Mouse (Mus musculus): ENCODE measurements around the gene Enpp1.
"Not testable (repeated sequence)": the region's sequence is repeated elsewhere in the genome, so short reads cannot be mapped to it uniquely, and the experiment has no call there.

Gene Enpp1

DNA sequence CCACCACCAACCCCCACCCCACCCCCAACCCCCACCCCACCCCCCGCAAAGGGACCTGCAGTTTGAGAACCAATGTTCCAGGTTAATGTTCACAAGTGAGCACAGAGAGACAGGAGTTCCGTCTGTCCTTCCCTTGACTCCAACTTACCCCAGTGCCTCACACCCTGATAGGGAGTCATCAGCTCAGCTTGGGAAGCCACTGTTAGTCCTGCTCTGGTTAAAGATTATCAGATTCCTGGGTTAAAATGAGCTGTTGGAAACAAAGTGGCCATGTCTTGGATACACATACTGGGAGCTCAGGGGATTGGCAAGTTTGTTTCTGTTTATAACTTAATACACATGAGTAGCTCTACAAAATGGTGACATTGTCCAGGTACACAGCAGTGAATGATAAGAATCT is 75.0 kb downstream of the Enpp1 start:
- no peak for DNase-seq

DNA sequence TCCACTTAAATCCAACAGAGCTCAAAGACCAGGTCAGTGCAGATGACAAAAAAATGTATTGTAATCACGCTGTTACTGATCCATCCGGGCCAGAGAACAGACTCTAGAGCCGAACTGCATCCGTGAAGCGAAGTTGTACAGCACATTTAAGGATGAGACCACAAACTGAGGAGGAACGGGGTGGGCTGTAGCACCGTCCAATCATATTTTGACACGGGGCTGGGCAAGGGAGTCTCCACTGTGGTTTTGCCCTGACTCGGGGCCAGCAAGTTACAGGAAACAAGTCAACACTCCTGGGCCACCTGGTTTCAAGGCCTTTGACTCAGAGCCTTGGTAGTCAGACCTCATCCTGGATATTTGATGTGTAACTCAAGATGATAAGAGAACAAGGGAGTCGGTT is 76.1 kb downstream of the Enpp1 start:
- DNase-seq: peak in 1 of 2 experiments; percentile 27

DNA sequence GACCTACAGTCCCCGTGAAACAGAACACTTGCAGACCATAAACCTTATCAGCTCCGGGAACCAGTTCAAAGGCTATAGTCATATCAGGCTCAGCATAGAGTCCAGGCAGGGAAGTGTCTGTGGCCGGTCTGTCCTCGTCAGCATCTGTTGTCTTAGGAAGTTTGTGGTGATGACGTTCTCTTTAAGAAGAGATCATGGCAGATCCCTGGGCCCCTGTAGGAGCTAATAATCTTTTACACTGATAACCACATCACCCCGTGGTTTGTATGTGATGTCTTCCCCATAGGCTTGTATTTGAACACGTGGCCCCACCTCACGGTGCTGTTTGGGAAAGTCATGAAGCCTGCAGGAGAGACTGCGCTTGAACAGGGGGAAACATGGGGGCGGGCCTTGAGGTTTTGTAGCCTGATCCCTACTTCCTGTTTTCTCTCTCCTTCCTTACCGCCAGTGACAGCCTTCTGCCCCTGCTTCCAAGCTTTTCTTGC is 76.6 kb downstream of the Enpp1 start:
- DNase-seq: peak; percentile 38 to 49

DNA sequence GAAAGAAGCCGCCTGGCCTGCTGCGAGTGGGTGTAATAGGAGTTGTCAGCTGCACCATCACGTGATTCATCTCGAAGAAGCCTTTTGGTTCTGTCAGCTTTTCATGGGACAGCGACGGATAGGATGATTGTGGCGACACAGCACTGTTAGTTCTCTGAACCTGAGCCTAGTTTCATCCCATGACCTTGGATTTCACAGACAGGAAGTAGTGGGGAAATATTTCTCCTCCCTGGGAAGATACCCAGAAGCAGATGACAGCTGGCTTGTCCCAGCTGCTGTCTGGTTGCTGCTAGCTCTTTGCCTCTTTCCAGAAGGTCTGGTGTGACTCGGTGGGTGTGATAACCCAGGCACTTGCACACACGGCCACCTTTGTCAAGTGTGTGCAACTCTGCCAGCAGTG is 77.7 kb downstream of the Enpp1 start:
- no peak for DNase-seq

DNA sequence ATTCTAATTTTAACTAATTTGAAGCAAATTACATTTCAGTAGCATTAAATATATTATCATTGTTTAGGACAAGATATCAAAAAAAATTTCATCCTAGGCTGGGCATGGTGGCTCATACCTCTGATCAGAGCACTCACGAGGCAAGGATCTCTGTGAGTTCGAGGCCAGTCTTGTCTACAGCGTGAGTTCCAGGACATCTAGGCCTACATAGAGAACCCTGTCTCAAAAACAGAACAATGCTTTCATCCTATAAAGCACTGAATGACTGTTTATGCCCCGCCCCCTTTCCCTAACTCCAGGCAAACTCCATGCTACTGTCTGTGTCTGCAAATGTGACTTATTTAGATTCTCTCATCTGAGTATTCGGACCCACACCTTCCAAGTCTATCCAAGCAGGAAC is 80.8 kb downstream of the Enpp1 start:
- DNase-seq: no peak

DNA sequence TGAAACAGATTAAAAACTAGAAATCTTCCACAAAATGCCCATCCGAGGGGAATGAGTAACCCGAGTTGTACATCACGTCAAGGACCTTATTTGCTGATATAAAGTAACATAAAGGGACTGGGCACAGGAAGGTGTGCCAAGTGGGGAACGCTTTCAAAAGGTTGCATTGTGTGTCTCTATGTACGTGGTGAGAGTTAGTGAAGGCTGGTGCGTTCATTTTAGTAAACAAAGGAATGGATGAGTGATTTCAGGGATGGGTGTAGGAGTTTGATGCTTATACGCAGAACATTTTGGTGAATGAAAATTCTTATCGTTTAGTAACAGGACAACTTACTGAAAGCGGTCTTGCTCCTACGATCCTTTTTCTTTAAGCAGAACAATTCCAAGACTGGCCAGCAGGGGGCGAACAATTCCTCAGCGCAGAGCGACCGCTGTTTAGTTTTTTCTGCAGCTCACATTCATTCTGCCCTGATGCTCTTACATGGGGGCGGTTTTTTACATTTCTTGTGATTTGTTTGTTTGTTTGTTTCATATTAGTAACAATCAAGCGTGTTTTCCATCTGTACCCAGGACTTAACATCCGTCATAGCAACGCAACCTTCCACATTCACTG is 81.4 kb downstream of the Enpp1 start:
- DNase-seq: peak; percentile 79 to 80

DNA sequence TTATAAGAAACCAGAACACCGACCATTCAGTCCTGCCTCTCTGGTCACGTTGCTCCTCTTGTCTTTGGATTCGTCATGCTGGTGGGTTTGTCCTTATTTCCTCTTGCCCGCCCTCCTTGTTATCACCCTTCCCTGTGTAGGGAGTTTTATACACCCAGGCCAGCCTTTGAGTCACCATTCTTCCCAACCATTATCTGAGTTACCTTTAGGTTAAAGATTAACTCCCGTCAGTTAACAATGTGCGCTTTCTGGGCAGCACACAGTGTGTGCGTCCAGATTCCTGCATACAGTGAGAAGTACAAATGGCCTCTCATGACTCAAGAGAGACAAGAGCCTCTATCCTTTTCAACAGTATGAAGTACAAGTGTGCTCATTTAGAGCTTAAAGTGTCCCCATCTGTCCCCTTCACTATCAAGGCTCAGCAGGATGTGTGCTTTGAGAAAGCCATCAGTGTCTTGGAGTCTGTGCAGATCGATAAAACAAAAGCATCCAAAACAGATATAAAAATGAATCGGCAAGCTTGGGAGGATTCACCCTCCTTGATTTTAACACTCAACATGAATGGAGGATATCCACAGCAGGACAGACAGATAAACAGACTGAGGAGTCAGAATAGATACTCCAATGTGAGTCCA is 82.8 kb downstream of the Enpp1 start:
- no peak for DNase-seq

DNA sequence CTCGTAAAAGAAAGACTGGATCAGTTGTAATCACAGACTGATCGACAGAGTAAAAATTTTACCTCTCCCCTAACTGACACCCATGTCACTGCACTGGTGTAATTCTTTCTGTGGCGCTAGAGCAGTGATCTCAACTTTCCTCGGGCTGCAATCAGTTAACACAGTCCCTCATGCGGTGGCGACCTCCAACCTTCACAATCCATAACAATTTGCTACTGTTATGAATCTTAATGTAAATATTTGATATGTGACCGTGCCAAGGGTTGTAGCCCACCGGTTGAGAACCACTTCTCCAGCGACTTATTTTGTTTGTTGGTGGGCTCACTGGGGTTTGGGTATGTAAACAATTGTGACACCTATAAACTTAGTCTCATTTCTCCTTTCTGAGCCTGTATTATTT is 83.5 kb downstream of the Enpp1 start:
- no peak for DNase-seq

DNA sequence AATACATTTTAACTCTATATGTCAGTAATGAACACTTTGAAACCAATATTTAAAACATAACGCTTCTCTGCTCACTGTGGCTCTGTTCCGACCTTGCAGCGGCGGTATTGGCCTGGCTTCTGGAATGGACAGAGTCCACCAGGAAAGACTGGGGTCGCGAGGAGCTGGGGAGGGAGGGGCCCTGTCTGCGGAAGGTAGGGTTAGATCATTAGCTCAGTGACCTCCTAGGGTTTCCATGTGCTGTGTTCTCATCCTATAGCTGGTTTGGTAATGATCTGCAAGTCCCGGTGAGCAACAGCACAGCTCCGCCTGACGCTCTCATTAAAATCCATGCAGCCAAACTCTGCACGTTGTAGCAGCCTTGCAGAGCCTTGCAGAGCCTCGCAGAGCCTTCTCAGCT is 84.7 kb downstream of the Enpp1 start:
- DNase-seq: no peak

DNA sequence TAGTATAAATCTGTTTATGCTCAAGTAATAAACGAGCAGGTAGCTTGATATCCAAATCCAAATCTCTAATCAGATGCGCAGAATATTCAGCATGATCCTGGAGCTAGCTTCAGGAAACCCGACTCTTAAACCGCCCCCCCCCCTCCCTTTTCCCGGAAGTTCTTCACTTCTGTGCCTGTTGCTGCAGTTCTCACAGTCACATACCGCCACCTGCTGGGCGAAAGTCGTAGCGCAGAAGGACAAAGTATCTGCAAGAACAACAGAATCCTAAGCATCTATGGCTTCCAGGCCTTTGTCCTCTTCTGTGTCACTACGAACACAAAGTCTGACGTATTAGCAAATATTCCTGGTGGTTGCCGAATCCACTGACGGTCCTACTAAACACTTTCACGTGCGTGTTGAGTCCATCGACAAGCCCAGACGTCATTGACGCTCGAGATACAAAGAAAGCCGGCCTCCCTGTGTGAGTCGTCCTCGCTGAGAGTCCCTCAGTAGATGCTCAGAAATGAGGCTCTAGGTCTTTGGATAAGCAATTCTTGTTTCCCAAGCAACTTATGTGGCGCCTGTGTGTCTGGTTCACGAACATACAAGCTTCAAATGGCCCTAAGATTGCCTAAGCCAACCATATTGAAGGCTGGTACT is 86.8 kb downstream of the Enpp1 start:
- DNase-seq: peak; percentile 82 to 84

DNA sequence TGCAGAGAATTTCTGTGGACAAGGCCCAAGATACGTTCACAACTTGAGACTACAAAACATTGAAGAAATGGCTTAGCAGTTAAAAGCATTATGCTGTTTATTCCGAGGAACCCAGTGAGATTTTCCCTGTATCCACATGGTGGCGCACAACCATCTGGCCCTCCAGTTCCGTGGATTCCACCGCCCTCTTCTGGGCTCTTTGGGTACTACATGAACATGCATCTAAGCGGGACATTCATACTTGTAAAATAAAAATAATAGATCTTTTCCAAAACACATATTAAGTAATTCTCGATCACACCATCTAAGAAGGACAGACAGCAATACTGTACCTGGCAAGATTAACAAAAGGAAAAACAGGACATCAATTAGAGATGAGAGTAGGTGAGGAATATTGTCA is 89.4 kb downstream of the Enpp1 start:
- peak; percentile 90 to 92 for DNase-seq

DNA sequence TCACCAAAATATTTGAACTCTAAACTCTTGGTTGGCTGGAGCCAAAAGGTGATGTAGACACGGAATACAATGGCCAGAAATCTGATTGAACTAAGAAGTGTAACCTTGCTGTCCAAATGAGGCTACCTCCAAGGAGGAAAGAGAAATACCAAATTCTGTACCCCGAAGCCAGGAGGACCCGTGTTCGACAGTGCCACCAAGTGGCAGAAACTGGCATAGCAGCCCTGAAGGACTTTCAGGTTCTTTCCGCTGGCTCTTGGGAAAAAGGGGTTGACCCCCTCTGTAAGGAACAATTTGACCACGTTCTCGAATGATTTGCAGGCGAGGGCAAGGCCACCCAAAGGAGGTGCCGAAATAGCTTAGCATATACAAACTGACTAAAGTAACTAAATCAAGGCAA is 90.4 kb downstream of the Enpp1 start:
- peak; percentile 75 for DNase-seq

DNA sequence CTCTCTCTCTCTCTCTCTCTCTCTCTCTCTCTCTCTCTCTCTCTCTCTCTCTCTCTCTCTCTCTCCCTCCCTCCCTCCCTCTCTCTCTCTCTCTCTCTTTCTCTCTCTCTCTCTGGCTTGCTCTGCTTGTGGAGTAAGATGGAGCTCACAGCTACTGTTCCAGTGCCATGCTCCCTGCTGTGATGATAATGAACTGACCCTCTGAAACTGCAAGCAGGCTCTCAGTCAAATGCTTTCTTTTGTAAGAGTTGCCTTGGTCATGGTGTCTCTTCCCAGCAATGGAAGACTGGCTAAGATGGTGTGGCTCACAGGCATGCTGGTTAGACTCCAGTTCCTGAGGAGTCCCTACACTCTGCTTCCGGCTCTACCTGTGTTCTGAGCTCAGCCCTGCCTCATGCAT is 95.4 kb downstream of the Enpp1 start:
- DNase-seq: not testable (repeated sequence)

DNA sequence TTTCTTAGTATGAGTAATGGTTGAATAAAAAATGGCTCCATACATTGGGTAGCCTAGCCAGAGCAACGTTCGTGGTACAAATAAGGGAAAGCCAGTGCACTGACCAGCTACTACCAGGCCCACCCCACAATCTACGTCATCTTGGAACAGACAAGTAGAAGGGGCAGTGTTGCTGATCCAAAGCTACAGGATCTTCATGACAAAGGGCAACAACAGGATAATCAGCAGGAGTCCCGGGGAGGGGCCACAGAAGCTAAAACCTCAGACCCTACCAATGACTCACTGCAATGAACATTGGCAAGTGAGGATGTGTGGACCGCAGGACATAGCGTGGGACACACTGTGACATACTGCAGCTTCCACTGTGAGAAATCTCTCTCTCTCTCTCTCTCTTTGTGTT is 96.2 kb downstream of the Enpp1 start:
- no peak for DNase-seq

DNA sequence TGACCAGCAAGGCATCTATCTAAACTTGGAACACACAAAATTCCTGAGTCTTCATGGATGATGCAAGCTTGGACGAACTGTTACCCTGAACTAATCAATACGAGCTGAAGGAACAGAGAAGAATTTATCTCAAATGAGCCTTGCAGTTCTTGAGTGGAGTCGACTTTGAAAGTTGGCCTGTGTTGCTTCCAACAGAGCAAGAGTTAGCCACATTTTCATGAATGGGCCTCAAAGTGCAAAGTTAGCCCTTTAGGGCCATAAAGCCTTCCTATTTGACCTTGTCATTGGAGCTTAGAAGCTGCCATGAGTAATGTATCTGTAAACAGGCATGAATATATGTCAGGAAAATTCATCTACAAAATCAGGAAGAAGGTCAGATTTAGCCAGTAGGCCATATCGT is 97.2 kb downstream of the Enpp1 start:
- DNase-seq: no peak

DNA sequence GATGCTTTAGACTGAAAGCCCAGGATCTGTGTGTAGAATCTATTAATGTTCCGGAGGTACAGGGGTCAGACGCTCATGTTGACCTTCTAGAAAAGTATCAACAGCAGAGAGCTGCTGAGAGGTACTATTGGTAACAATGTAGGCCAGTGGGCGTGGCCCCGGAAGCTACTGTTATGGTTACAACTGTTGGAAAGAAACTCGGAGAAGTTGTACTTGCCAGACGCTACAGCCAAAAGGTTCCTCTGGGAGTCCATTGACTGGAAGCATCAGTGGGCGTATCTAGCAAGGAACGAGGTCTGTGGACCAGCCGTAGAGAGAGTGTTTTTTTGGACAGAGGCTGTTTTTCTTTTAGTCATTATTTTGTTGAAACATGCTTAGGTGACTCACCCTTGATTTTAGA is 102.2 kb downstream of the Enpp1 start:
- DNase-seq: no peak

DNA sequence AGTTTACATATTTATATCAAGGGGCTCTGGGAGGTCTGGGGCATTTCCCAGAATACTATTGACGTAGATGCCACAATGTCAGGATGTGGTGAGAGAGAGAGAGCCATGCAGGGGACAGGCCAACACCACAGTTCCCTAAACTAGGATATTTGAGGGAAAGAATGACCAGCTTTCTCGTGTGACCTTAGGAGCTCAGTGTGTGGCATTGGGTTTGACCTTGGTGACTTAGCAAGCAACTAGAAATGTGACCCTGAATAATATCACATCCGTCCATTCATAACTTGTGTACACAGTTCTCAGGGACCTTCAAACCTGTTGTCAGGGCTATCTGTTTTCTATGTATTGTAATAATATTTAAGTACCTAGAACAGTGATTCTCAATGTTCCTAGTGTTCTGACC is 102.8 kb downstream of the Enpp1 start:
- no peak for DNase-seq

DNA sequence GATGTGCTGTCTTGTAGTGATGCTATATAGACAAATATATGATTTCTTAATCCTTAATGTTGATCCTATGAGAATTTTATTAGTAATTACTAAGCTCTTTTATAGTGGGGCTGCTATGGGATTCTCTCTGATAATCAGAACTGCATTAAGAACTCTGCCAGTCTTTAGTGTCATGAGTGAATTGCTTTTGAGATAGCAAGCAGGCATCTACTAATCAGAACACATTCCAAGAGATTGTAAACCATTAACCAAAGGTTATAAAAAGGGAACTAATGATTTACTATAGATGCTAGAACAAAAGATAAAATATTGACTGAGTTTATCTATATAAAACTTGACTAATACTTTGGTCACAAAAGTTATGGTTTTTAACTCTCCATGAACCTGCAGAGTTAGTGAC is 108.2 kb downstream of the Enpp1 start:
- no peak for DNase-seq

DNA sequence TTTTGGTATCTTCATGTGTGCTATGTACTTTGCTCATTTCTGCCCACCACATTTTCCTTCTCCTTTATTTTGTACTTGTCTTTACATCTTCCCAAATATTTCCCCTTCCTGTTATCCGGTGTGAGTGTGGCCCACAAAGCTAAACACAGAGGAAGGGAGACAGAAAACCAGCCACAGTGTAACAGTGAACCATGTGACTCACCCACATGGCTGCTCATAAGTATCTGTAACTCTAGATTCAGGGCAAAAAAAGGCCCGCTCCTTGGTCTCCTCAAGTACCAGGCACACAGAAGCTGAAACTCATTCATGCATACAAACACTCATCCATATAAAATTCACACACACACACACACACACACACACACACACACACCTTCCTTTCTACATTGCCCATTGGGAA is 108.9 kb downstream of the Enpp1 start:
- DNase-seq: no peak

DNA sequence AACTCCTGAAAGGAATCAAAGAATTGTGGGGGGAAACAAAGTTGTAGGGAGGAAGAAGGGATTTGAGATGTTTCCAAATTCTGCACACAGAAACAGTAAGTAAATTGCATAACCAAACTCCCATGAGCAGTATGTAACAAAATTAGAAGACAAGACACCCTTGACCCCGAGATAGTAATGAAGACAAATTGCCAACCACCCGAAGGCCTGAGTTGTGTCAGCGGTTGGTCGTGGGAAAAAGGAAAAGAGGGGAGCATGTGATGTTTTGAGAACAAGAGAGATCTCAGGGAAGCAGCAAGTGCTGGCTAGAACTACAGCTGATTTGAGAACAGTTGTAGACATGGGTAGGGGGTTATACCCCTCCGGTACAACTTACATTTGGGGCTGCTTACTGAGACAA is 112.2 kb downstream of the Enpp1 start:
- no peak for DNase-seq

DNA sequence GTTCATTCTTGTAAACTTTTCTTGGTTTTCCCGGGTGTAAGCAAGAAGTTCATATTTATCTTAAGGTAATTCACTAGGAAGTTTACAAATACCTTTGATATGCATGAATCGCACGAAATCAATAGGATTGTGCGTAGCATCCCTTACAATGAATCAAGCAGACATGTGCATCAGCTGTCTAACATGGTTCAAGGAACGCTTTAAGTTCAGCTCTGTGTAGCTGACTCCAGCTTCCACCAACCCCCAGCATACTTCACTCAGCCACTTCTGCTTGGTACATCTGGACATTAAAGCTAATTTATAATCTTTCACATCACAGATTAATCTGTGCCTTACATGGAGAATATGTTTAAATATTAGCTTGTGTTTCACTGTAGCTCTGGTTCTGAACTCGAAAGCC is 113.3 kb downstream of the Enpp1 start:
- no peak for DNase-seq

DNA sequence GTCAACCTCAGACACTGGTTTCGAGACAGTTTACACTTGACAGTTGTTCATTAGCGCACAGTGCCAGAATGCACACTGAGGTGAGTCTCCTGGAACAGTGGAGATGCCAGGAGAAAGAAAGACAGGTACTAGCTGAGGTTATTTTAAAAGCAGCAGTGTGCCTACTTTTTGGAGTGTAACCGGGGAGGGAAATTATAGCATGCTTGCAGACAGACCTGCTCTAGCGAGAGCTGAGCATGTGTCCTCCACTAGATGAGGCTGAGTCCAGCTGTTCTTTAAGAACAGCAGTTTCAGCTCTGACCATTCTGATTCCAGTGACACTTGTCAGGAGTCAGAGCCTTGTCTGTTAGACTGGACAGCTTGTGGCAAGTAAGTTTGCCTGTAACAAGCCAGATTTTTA is 114.2 kb downstream of the Enpp1 start:
- no peak for DNase-seq

DNA sequence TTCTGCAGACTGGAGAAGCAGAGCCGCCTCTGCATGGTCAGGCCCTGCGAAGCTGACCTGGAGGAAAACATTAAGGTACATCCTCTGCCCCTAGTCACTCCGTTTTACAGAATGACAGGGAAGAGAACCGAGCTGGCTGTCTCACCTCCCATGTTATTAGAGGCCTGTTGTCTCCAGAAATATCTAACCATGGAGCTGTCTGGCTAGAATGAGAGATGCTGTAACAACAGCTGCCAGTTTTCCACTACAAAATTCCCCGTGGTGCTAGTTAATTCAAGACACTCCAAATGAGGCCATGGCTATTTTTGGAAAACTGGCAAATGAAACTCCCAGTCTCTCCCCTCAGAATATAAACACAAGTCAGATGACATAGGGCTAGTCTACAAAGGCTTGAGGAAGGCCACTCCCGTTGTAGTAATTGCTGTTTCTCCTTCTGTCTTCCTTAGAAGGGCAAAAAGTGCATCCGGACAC is 115.1 kb downstream of the Enpp1 start:
- DNase-seq: no peak

Data from B cell, adult 2 months (primary cell).